Mouse (Mus musculus): ENCODE results near the gene Acap1.

DNA sequence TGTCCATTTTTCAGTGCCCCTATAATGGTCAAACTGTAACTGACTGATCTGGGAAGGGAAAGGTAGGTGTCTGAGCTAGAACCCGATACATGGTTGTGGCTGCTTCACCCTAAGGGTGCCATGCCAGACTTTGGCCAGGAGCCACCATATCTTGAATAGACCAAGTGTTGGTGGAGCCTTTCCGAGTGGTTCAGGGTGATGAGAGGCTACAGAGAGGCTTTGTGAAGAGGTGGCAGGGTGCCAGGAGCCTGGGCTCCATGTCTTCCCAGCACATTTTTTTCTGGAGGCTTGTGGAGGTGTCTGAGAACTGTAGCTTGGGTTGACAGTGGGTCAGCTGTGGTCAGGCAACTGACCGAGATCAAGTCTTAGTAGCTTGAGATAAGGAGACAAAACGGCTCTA is 3.9 kb downstream of the Acap1 start:
- no peak for TF ChIP-seq CTCF (conservative IDR thresholded peaks at IDR 0.05 in 1 of 2, IDR thresholded peaks at IDR 0.05 in 1 of 2; ENCODE audit: low read depth in 2 of 2, low read length in 2 of 2)
- no peak for TF ChIP-seq POLR2A (IDR thresholded peaks at IDR 0.05; ENCODE audit: low read depth, low read length)
- no peak for TF ChIP-seq JUND (conservative IDR thresholded peaks at IDR 0.05; ENCODE audit: low read depth, low read length)
- TF ChIP-seq MAFK (IDR thresholded peaks at IDR 0.05; ENCODE audit: insufficient replicate concordance, low read length), result no peak
- TF ChIP-seq USF2 (conservative IDR thresholded peaks at IDR 0.05; ENCODE audit: low read depth, low read length), result no peak
- TF ChIP-seq ZC3H11A (IDR thresholded peaks at IDR 0.05; ENCODE audit: low read depth, low read length), result no peak
- TF ChIP-seq E2F4 (IDR thresholded peaks at IDR 0.05; ENCODE audit: insufficient replicate concordance, low read depth, low read length), result no peak
- TF ChIP-seq NRF1 (IDR thresholded peaks at IDR 0.05; ENCODE audit: low read depth, low read length), result no peak
- TF ChIP-seq RCOR1 (conservative IDR thresholded peaks at IDR 0.05; ENCODE audit: low read depth, low read length), result no peak
- TF ChIP-seq ZMIZ1 (IDR thresholded peaks at IDR 0.05; ENCODE audit: low read depth, low read length), result no peak
- no peak for TF ChIP-seq HCFC1 (IDR thresholded peaks at IDR 0.05; ENCODE audit: low read depth, low read length)
- TF ChIP-seq TCF12 (IDR thresholded peaks at IDR 0.05; ENCODE audit: low read depth, low read length), result no peak

All from CH12.LX (cell line).